Mouse (Mus musculus): ENCODE data around the gene Raly. TPM values are rescaled to one million over a fixed set of nuclear protein-coding genes. Genes with fewer than 3 reads are reported as not detected.

The Raly gene
- polyA plus RNA-seq (2012; rRNA removed) = 132 and 147 TPM in 2 replicates

DNA sequence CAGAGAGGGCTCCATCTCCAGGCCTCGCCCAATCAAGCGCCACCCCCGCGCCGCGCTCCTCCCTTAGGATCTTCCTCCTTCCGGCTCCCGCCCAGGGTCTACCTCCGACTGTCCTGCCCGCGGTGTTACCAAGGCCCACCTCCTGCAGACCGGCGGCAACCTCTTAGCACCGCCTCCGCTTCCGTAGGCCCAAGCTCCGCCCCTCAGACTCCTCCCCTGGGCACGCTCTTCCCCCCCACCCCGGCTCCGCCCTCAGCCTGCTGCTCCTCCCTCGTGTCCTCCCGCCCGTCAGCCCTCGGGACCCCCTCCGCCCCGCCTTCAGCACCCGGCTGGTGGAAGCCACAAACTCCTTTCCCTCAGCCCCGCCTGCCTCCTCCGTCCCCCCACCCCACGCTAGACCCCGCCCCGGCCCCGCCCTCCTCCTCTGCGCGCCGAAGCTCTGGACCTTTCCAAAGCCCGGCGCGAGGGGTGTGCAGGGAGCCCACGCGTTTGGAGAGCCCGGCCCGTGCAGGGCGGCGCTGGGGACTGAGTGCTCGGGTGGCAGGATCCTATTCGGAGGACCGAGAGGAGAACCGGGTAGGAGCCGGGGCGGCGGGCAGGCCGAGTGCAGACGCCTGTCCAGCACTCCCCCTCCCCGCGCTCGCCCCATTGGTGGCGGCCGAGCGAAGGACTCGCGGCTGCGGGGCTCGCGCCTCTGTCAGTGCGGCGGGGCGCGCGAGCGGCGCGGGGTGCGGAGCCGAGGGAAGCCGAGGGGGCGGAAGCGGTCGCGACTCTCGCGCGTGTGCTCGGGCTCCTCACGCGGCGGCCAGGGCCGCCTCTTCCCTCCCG lies at the start of gene Raly, which contains the start of gene a:
Gene Raly, plus strand, starts transcription at position 441 of the 828 bp plus-strand sequence.
Gene a, plus strand, starts transcription at position 747 of the 828 bp plus-strand sequence.

DNA sequence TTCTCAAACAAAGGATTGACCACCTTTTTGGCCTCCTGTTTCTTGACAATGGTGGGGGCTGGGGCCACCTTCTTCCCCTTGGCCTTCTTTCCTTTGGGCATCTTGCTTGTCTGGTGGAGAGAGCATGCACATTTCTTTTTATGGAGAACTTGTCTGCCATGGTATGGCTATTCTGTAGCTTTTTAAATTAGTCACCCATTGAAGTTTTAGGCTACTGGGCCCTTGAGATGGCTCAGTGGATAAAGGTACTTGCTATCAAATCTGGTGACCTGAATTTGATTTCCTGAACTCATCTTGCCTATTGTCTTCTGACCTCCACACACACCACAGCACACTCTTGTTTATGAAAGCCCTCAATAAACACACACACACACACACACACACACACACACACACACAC lies 21.0 kb upstream of the Raly start, which contains the start of gene Gm14214:
Gene Gm14214, minus strand, starts transcription at position 101 of the 400 bp plus-strand sequence.

DNA sequence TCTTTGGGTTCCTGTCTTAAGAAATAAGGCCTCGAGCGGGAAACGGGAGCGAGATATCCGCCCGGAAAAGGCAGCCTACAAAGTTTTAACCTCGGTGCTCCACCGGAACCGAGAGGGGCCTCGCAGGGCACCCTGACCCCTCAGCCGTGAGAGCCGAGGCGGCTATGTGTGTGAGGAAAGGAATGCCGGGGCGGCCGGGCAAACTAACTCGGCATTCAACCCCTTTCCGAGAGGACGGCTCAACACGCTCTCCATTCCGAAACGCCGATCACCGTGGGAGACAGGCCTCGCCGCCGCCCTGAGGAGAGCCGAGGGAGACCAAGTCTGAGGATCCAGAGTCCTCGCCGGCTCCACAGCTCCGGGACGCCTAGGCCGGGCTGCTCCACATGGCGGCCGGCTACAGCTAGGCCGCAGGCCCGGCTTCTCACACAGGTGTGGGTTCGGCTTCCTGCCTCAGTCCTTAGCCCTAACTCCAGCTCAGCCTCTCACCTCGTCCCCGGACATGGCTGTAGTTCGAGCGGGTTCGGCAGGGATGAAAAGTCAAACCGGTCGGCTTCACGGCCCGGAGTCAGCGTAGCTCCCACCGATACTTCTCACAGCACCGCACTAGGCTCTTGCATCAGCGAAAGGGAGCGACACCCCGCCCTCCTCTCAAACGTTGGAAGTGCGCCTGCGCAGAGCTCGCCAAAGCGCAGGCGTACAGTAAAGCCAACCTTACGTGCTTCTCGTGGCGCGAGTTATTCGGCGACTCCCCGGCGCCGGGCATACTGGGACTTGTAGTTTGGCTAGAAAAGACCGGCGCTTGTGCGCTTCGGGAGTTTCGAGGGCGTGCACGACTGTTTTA lies 101.5 kb downstream of the Raly start, which contains the start of gene Eif2s2:
Gene Eif2s2, minus strand, starts transcription at position 735 of the 844 bp plus-strand sequence.

Other genes with a start within 250 kb of the Raly start
- 4.5 and 5.8 TPM in 2 replicates for gene 1700003F12Rik, start 244.0 kb upstream of the Raly start, polyA plus RNA-seq (2012; rRNA removed)
- gene Actl10, start 239.3 kb upstream of the Raly start, polyA plus RNA-seq (2012; rRNA removed) = 0.01 and 0.02 TPM in 2 replicates
- gene Necab3, start 232.2 kb upstream of the Raly start, polyA plus RNA-seq (2012; rRNA removed) = 0.56 and 0.81 TPM in 2 replicates
- 14.6 and 16.7 TPM in 2 replicates for gene E2f1, start 221.2 kb upstream of the Raly start, polyA plus RNA-seq (2012; rRNA removed)
- gene Pxmp4, start 187.4 kb upstream of the Raly start, polyA plus RNA-seq (2012; rRNA removed) = 66.2 and 70.8 TPM in 2 replicates
- 1.9 and 2.2 TPM in 2 replicates for gene Zfp341, start 177.8 kb upstream of the Raly start, polyA plus RNA-seq (2012; rRNA removed)
- 0.07 and 0.22 TPM in 2 replicates for gene 4930519P11Rik, start 177.7 kb upstream of the Raly start, polyA plus RNA-seq (2012; rRNA removed)
- 99.6 and 100 TPM in 2 replicates for gene Chmp4b, start 139.4 kb upstream of the Raly start, polyA plus RNA-seq (2012; rRNA removed)
- gene Gm14214, start 21.1 kb upstream of the Raly start, polyA plus RNA-seq (2012; rRNA removed) = not detected in 2 replicates
- 0.29 and 0.60 TPM in 2 replicates for gene a, start 306 bp downstream of the Raly start, polyA plus RNA-seq (2012; rRNA removed)
- 33.3 and 37.9 TPM in 2 replicates for gene Eif2s2, start 101.8 kb downstream of the Raly start, polyA plus RNA-seq (2012; rRNA removed)
- gene Gm14226, start 227.2 kb downstream of the Raly start, polyA plus RNA-seq (2012; rRNA removed) = 0.30 and 0.38 TPM in 2 replicates

Measured in liver, embryonic 18 days (tissue).